Mouse (Mus musculus) urinary bladder, adult 2 months (tissue): ENCODE results near the gene Platr17. TPM values are rescaled to one million over a fixed set of nuclear protein-coding genes. Genes with fewer than 3 reads are reported as not detected.
"Not testable (repeated sequence)": the region's sequence is repeated elsewhere in the genome, so short reads cannot be mapped to it uniquely, and the experiment has no call there.

ENCODE experiments used
- DNase-seq: peaks from one replicate; pipeline ENCODE4 v3.0.0; 2022; ENCODE audit warnings: low spot score
- polyA plus RNA-seq: library from polyadenylated mRNA; depleted of rRNA; stranded (reverse); fragments of >200 nt; gene quantifications from 2 replicates; pipeline ENCODE4 v1.2.3, GENCODE M21; 2012

The Platr17 gene
- polyA plus RNA-seq, 1 experiment, result 0.14 TPM

DNA sequence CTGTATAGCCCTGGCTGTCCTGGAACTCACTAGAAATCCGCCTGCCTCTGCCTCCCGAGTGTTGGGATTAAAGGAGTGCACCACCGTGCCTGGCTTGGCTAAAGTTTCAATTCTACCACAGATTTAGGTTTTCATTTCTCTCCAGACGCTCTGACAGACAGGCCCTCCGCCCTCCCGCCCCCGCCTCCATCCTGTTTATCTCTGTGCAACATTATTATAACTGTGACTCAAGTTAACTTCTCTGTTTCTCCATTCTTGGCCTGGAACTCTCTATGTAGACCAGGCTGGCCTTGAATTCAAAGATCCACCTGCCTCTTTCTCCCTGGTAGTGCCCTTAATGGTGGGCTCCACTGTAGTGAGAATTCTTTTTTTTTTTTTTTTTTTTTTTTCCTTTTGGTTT, 2.4 kb upstream of the Platr17 start:
- no peak for DNase-seq

GRCm38 (mm10) chr17:33903911-33904651, 854 bp upstream of the Platr17 start:
- not testable (repeated sequence) for DNase-seq

- DNase-seq, result peak; percentile 57
Observed at GRCm38 (mm10) chr17:33908331-33909076, 3.6 kb downstream of the Platr17 start.

GRCm38 (mm10) chr17:33909077-33909868, 4.3 kb downstream of the Platr17 start, which contains the start of gene Daxx:
Daxx (plus strand) TSS chr17:33909414.
- DNase-seq, result peak; percentile 99

DNA sequence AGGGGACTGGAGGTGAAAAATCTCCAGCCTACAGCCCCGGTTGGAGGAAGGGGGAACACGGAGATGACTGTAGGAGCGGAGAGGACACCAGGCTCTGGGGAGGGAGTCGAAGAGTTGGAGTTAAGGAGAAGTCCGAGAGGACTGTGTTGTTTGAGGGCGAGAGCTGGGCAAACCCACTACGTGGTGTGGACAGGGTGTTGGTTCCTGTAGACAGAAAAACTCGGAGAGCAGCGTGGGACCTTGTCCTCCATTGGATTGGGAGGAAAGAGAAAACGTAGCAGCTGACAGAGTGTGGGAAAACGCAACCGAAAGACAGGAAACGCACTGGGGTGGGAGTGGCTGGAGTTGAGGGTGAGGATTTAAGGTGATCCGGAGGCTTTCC, 4.9 kb downstream of the Platr17 start:
- DNase-seq, result no peak

DNA sequence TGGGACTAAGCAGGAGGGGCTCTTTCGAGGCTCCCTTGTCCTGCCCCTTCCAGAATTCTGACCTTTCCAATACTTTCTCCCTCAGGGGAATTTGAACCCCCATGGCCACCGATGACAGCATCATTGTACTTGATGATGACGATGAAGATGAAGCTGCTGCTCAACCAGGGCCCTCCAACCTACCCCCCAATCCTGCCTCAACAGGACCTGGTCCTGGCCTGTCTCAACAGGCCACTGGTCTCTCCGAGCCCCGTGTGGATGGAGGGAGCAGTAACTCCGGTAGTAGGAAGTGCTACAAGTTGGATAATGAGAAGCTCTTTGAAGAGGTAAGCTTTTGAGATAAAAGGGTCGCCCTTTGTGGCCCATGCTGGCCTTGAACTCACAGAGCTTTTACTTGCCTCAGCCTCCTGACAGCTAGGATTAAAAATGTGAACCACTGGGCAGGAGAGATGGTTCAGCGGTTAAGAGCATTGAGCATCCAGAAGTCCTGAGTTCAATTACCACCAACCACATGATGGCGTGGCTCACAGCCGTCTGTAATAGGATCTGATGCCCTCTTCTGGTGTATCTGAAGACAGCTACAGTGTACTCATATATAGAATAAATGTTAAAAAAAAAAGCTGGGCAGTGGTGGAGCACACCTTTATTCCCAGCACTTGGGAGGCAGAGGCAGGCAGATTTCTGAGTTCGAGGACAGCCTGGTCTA, 5.6 kb downstream of the Platr17 start:
- DNase-seq, result no peak

DNA sequence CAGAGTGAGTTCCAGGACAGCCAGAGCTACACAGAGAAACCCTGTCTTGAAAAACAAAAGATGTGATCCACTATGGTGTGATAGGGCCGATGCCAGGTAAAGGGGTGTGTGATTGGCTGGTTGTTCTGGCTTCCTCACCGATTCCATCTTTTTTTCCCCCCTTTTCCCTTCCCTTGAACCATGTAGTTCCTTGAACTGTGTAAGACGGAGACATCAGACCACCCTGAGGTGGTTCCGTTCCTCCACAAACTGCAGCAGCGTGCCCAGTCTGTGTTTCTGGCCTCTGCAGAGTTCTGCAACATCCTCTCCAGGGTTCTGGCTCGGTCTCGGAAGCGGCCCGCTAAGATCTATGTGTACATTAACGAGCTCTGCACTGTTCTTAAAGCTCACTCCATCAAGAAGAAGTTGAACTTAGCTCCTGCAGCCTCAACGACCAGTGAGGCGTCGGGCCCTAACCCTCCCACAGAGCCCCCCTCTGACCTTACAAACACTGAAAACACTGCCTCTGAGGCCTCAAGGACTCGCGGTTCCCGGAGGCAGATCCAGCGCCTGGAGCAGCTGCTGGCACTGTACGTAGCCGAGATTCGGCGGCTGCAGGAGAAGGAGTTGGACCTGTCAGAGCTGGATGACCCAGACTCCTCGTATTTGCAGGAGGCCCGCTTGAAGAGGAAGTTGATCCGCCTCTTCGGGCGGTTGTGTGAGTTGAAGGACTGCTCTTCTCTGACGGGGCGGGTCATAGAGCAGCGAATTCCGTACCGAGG, 6.3 kb downstream of the Platr17 start:
- no peak for DNase-seq

DNA sequence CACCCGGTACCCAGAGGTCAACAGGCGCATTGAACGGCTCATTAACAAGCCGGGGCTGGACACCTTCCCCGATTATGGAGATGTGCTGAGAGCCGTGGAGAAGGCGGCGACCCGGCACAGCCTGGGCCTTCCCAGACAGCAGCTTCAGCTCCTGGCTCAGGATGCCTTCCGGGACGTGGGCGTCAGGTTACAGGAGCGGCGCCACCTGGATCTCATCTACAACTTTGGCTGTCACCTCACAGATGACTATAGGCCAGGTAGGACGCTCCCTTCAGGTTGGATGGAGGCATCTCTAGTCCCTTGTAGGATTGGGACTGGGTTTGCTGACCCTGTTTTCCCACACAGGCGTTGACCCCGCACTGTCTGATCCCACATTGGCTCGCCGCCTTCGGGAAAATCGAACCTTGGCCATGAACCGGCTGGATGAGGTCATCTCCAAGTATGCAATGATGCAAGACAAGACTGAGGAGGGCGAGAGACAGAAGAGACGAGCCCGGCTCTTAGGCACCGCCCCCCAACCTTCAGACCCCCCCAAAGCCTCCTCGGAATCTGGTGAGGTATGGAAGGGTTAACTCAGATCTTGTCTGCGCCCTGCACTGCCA, 7.0 kb downstream of the Platr17 start:
- no peak for DNase-seq

- no peak for DNase-seq
Observed at GRCm38 (mm10) chr17:33913264-33913663, 8.3 kb downstream of the Platr17 start.

DNA sequence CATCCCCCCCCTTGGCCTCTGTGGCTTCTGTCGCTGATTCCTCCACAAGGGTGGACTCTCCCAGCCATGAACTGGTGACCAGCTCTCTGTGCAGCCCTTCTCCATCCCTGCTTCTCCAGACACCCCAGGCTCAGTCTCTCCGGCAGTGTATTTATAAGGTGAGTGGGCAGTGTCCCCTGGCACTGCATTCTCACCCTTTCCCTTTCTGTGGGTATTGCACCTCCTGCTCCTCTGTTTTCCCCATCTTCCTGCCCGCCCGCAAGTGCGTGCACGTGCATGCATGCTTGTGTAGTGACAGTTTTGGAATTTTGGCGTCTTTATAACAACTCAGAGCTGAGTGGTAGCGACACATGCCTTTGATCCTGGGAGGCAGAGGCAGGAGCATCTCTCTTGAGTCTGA, 9.0 kb downstream of the Platr17 start:
- no peak for DNase-seq

GRCm38 (mm10) chr17:33914969-33915391, 10.0 kb downstream of the Platr17 start:
- no peak for DNase-seq

DNA sequence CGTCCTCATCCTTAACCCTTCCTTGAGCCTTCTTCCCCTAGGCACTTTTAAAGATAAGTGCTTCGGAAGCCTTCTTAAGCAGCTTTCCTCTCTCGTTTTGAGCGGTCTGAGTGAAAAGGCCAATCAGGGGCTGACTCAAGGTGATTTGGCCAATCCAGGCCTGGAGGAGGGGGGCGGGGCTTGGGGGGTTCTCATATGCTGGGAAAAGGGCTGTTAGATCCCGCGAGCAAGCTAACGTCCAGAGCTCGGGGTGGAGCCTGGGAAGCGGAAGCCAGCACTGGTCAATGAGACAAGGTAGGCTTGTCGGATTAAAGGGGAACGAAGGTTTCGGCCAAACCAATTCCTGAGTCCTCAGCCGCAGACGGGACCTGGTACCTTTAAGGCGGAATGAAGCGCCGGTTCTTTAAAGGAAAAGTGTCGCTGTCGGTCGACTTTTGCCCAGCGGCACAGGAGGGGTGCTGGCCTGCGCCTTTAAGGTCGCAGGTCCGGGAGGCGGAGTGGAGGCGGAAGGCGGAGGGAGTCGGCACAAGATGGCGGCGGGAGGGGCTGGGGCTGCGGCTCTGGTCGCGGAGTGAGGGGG, 10.8 kb downstream of the Platr17 start, which contains the start of the genes Tapbp and Zbtb22:
TSS of gene Tapbp (plus strand) at position 229 of the 580 bp plus-strand sequence.
TSS of gene Zbtb22 (plus strand) at position 234 of the 580 bp plus-strand sequence.
- peak; percentile 82 for DNase-seq

- DNase-seq, result no peak
Observed at GRCm38 (mm10) chr17:33916294-33916693, 11.4 kb downstream of the Platr17 start.

DNA sequence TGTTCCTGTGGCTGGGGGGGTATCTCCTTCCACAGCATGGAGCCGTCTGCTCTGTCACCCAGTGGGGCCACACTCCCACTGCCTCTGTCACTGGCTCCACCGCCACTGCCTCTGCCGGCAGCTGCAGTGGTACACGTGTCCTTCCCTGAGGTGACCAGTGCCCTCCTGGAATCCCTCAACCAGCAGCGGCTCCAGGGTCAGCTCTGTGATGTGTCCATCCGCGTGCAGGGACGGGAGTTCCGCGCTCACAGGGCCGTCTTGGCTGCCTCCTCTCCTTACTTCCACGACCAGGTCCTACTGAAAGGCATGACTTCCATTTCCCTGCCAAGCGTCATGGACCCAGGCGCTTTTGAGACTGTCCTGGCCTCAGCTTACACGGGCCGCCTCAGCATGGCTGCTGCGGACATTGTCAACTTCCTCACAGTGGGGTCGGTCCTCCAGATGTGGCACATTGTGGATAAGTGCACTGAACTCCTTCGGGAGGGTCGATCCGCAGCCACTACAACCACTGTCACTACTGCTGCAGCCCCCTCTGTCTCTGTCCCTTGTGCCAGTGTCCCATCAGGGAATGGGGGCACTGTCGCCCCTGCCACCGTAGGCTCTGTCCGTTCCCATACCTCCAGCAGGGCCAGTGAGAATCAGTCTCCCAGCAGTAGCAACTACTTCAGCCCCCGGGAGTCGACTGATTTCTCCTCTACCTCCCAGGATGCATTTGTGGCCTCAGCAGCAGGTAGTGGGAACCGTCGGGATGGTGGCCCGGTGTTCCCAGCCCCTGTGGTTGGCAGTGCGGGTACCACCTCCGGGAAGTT, 12.1 kb downstream of the Platr17 start:
- peak; percentile 27 for DNase-seq

DNA sequence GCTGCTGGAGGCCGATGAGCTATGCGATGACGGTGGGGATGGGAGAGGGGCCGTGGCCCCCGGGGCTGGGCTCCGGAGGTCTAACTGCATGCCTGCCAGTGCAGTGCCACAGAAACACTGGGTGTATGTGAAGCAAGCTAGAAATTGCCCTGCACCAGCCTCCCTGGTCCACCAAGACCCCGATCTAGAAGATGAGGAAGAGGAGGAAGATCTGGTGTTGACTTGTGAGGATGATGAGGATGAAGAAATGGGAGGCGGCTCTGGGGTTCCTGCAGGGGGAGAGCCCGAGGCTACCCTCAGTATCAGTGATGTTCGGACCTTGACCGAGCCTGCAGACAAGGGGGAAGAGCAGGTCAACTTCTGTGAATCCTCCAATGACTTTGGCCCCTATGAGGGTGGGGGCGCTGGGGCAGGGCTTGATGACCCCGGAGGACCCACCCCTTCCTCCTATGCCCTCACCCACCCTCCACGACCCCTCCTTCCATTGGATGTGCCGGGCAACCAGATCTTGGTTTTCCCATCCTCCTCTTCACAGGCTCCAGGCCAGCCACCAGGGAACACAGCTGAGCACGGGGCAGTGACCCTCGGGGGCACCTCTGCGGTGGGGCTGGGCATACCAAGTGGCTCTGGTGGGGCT, 12.8 kb downstream of the Platr17 start:
- peak; percentile 24 for DNase-seq

GRCm38 (mm10) chr17:33918293-33919203, 13.6 kb downstream of the Platr17 start:
- peak; percentile 25 for DNase-seq
